Mouse (Mus musculus) myocyte (in vitro differentiated cells): ENCODE measurements around the gene Tet3. TPM values are rescaled to one million over a fixed set of nuclear protein-coding genes. Genes with fewer than 3 reads are reported as not detected.
A peak's percentile ranks its signal among the peaks of the same experiment; 100 is the strongest.

ENCODE experiments used
- H3K27me3 ChIP-seq: one replicate; pipeline ENCODE4 v1.6.1; 2011; ENCODE audit not compliant: control insufficient read depth, insufficient read depth, insufficient read length
- H3K36me3 ChIP-seq: one replicate; pipeline ENCODE4 v1.6.1; 2011; ENCODE audit not compliant: control insufficient read depth, insufficient read depth
- H3K4me2 ChIP-seq: one replicate; pipeline ENCODE4 v1.6.1; 2011; ENCODE audit warnings: low read depth, control low read depth
- H3K4me3 ChIP-seq: one replicate; pipeline ENCODE4 v1.5.1; 2011; ENCODE audit warnings: mild to moderate bottlenecking, control low read depth, moderate library complexity
- H3K79me2 ChIP-seq: one replicate; pipeline ENCODE4 v1.6.1; 2011; ENCODE audit not compliant: control insufficient read depth, insufficient read depth
- H3ac ChIP-seq: one replicate; pipeline ENCODE4 v1.6.1; 2011; ENCODE audit not compliant: control insufficient read depth, insufficient read length
- CEBPB ChIP-seq: IDR thresholded peaks from 2 replicates; pipeline ENCODE4 v1.6.1; 2011; ENCODE audit warnings: mild to moderate bottlenecking, moderate library complexity; ENCODE audit not compliant: poor library complexity, insufficient read depth, severe bottlenecking
- E2F4 ChIP-seq: IDR thresholded peaks from one replicate; pipeline ENCODE4 v1.6.1; 2011; ENCODE audit warnings: mild to moderate bottlenecking, control low read depth, moderate library complexity; ENCODE audit not compliant: insufficient read depth
- MAX ChIP-seq: IDR thresholded peaks from one replicate; pipeline ENCODE4 v1.6.1; 2011; ENCODE audit warnings: low read depth, mild to moderate bottlenecking, control low read depth
- MYOD1 ChIP-seq, 3 experiments: IDR thresholded peaks; one replicate each; pipeline ENCODE4 v1.6.1; 2011; ENCODE audit warnings: control low read depth in 2 of 3, low read depth in 2 of 3, mild to moderate bottlenecking in 2 of 3, moderate library complexity in 1 of 3; ENCODE audit not compliant: insufficient read length in 2 of 3, control insufficient read depth in 1 of 3
- MYOG ChIP-seq, 3 experiments: IDR thresholded peaks; one replicate each; pipeline ENCODE4 v1.6.1; 2011; ENCODE audit warnings: control low read depth in 2 of 3, low read depth in 2 of 3, mild to moderate bottlenecking in 2 of 3; ENCODE audit not compliant: insufficient read length in 2 of 3, control insufficient read depth in 1 of 3, insufficient read depth in 1 of 3
- POLR2A ChIP-seq: IDR thresholded peaks from one replicate; pipeline ENCODE4 v1.6.1; 2011; ENCODE audit warnings: low read depth, mild to moderate bottlenecking, control low read depth, moderate library complexity; ENCODE audit not compliant: insufficient read length
- POLR2AphosphoS2 ChIP-seq: IDR thresholded peaks from one replicate; pipeline ENCODE4 v1.6.1; 2011; ENCODE audit warnings: low read depth, control low read depth; ENCODE audit not compliant: insufficient read length
- REST ChIP-seq: IDR thresholded peaks from one replicate; pipeline ENCODE4 v1.6.1; 2011; ENCODE audit warnings: mild to moderate bottlenecking, control low read depth, moderate library complexity; ENCODE audit not compliant: insufficient read depth, insufficient read length
- SRF ChIP-seq: IDR thresholded peaks from one replicate; pipeline ENCODE4 v1.6.1; 2011; ENCODE audit warnings: low read depth; ENCODE audit not compliant: control insufficient read depth, insufficient read length
- TCF12 ChIP-seq: IDR thresholded peaks from one replicate; pipeline ENCODE4 v1.6.1; 2011; ENCODE audit warnings: mild to moderate bottlenecking, control low read depth; ENCODE audit not compliant: poor library complexity, insufficient read depth, severe bottlenecking
- TCF3 ChIP-seq: IDR thresholded peaks from one replicate; pipeline ENCODE4 v1.6.1; 2011; ENCODE audit warnings: low read depth, control low read depth; ENCODE audit not compliant: insufficient read length
- USF1 ChIP-seq: IDR thresholded peaks from one replicate; pipeline ENCODE4 v1.6.1; 2011; ENCODE audit warnings: low read depth, mild to moderate bottlenecking, control low read depth, moderate library complexity
- polyA plus RNA-seq: library from polyadenylated mRNA; unstranded; fragments of >200 nt; fragmentation: generic; extraction: Trizol; gene quantifications from one replicate; pipeline ENCODE4 v1.2.1, GENCODE M21; 2012; ENCODE audit warnings: missing spikeins

Gene Tet3
- polyA plus RNA-seq, 1 experiment, result 11.4 TPM

DNA sequence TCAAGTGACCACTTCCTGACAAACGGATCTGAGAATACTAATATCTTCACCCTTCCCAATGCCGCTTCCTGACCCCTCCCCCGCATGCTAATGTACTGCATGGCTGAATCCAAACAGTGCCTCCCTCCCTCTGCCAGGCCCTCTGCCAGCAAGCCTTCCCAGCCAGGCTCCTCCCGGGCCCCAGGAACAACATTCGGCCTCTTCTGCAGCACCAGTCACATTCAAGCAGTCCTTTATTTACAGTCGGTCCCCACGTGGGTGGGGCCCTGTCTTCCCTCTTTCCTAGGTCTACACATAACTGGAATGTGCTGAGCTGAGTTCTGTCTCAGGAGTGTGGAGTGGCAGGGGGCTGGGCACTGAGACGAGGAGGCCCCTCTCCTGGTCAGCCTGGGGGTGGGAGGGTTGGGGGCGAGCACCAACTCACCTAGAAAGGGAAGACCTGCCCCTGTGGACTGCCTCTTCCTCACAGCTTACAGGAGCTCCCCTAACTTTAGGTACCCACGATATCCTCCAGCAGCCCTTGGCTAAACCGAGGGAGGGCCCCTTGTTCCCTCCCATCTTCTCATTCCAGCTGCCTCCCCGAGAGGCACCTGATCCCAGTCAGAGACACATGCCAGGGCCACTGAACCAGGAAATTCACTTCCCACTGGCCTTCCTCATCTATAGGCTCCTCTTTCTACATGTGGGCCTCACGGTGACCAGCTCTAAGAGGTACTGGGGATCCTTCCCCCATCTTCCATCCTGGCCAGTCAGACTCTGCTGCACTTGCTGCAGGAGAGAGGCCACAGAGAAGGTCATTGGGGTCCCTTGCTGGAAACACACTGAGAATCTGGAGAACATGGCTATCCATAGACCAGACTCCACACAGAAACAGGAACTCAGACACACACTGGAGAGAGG, 15.2 kb downstream of the Tet3 start:
- Histone ChIP-seq H3K4me3 (peak overlapping the region; percentile 85), H3K36me3 (no peaks in the 10 kb centered on the region), H3K79me2 (peaks cover 35% of the 10 kb centered on the region), H3ac (no peak overlapping the region), H3K4me2 (peak overlapping the region; percentile 87), H3K27me3 (no peaks in the 10 kb centered on the region)
- TF ChIP-seq CEBPB (no peak), MYOD1 (IDR thresholded peaks at IDR 0.05; ENCODE audit: control insufficient read depth in 1 of 3, insufficient read length in 2 of 3, low read depth in 2 of 3) (no peak), MYOG (IDR thresholded peaks at IDR 0.05; ENCODE audit: control insufficient read depth in 1 of 3, insufficient read depth in 1 of 3, insufficient read length in 2 of 3, low read depth in 2 of 3) (no peak), SRF (no peak), TCF3 (no peak), POLR2AphosphoS2 (no peak), E2F4 (no peak), MAX (no peak), REST (no peak), TCF12 (no peak), USF1 (no peak), POLR2A (no peak)

- no peak overlapping the region for H3ac ChIP-seq
- H3K79me2 ChIP-seq, result peaks cover 46% of the 10 kb centered on the region
- H3K4me3 ChIP-seq, result peak overlapping the region; percentile 85
- no peaks in the 10 kb centered on the region for H3K36me3 ChIP-seq
- H3K27me3 ChIP-seq, result no peaks in the 10 kb centered on the region
- TF ChIP-seq MYOD1 (IDR thresholded peaks at IDR 0.05; ENCODE audit: control insufficient read depth in 1 of 3, insufficient read length in 2 of 3, low read depth in 2 of 3) (no peak), POLR2AphosphoS2 (peak; percentile 32), USF1 (no peak), CEBPB (no peak), POLR2A (no peak)
- peak overlapping the region; percentile 87 for H3K4me2 ChIP-seq
Measured at GRCm38 (mm10) chr6:83442639-83443038, 16.2 kb downstream of the Tet3 start.

- Histone ChIP-seq H3K79me2 (peaks cover 52% of the 10 kb centered on the region), H3K4me2 (peak overlapping the region; percentile 87), H3ac (peak overlapping the region; percentile 78), H3K27me3 (no peaks in the 10 kb centered on the region), H3K4me3 (peak overlapping the region; percentile 85), H3K36me3 (no peaks in the 10 kb centered on the region)
- TF ChIP-seq POLR2A (peak; percentile 77), MYOG (IDR thresholded peaks at IDR 0.05; ENCODE audit: control insufficient read depth in 1 of 3, insufficient read depth in 1 of 3, insufficient read length in 2 of 3, low read depth in 2 of 3) (peak in 2 of 3 experiments; percentile 56 to 80), POLR2AphosphoS2 (peak; percentile 65), E2F4 (peak; percentile 6), MAX (no peak), TCF3 (peak; percentile 7), REST (no peak), MYOD1 (IDR thresholded peaks at IDR 0.05; ENCODE audit: control insufficient read depth in 1 of 3, insufficient read length in 2 of 3, low read depth in 2 of 3) (peak in 2 of 3 experiments; percentile 34 to 80)
Measured at GRCm38 (mm10) chr6:83441259-83442061, 17.4 kb downstream of the Tet3 start.

- H3ac ChIP-seq, result peak overlapping the region; percentile 78
- no peak for TF ChIP-seq SRF
- TF ChIP-seq REST, result no peak
- TF ChIP-seq E2F4, result no peak
- peak in 1 of 3 experiments; percentile 57 for TF ChIP-seq MYOD1 (IDR thresholded peaks at IDR 0.05; ENCODE audit: control insufficient read depth in 1 of 3, insufficient read length in 2 of 3, low read depth in 2 of 3)
- TF ChIP-seq CEBPB, result peak; percentile 83; the same call in 1 of the 2 replicates
- no peak for TF ChIP-seq TCF3
- TF ChIP-seq MYOG (IDR thresholded peaks at IDR 0.05; ENCODE audit: control insufficient read depth in 1 of 3, insufficient read depth in 1 of 3, insufficient read length in 2 of 3, low read depth in 2 of 3), result peak in 2 of 3 experiments; percentile 7 to 60
- TF ChIP-seq USF1, result peak; percentile 63
- no peak for TF ChIP-seq MAX
- no peak for TF ChIP-seq TCF12
- peak; percentile 53 for TF ChIP-seq POLR2A
- no peak for TF ChIP-seq POLR2AphosphoS2
Measured at GRCm38 (mm10) chr6:83440510-83441258, 18.2 kb downstream of the Tet3 start.

More at GRCm38 (mm10) chr6:83440510-83441258, 18.2 kb downstream of the Tet3 start:
- no peaks in the 10 kb centered on the region for H3K27me3 ChIP-seq
- no peaks in the 10 kb centered on the region for H3K36me3 ChIP-seq
- H3K79me2 ChIP-seq, result peaks cover 55% of the 10 kb centered on the region
- H3K4me2 ChIP-seq, result peak overlapping the region; percentile 86
- peak overlapping the region; percentile 85 for H3K4me3 ChIP-seq
